Mouse (Mus musculus) thymus, postnatal 25 days (tissue): ENCODE data around the gene Kcnj9.

Experiments
- DNase-seq: peaks from one replicate; pipeline ENCODE4 v3.0.0; 2022

The Kcnj9 gene

GRCm38 (mm10) chr1:172329131-172329530 is at the start of gene Kcnj9:
Gene Kcnj9 (minus strand): TSS chr1:172329318.
- no peak for DNase-seq

- DNase-seq, result peak; percentile 43
Observed at GRCm38 (mm10) chr1:172376758-172377458, 47.8 kb upstream of the Kcnj9 start.

- peak; percentile 98 for DNase-seq
Observed at GRCm38 (mm10) chr1:172376198-172376667, 47.1 kb upstream of the Kcnj9 start, which contains the start of gene Pigm. Gene Pigm (plus strand): TSS chr1:172376546.

GRCm38 (mm10) chr1:172368768-172369418 is 39.8 kb upstream of the Kcnj9 start:
- DNase-seq, result peak; percentile 84

GRCm38 (mm10) chr1:172364684-172365083 is 35.6 kb upstream of the Kcnj9 start:
- DNase-seq, result peak; percentile 49

- DNase-seq, result no peak
Observed at GRCm38 (mm10) chr1:172358341-172358740, 29.2 kb upstream of the Kcnj9 start.

- DNase-seq, result peak; percentile 63
Observed at GRCm38 (mm10) chr1:172357550-172357949, 28.4 kb upstream of the Kcnj9 start.

GRCm38 (mm10) chr1:172355336-172355735 is 26.2 kb upstream of the Kcnj9 start:
- DNase-seq, result no peak

GRCm38 (mm10) chr1:172352453-172352852 is 23.3 kb upstream of the Kcnj9 start:
- DNase-seq, result no peak

GRCm38 (mm10) chr1:172352001-172352400 is 22.9 kb upstream of the Kcnj9 start:
- DNase-seq, result no peak

GRCm38 (mm10) chr1:172349916-172350812 is 21.0 kb upstream of the Kcnj9 start:
- DNase-seq, result no peak

- DNase-seq, result no peak
Observed at GRCm38 (mm10) chr1:172349504-172349903, 20.4 kb upstream of the Kcnj9 start.

- no peak for DNase-seq
Observed at GRCm38 (mm10) chr1:172347382-172347781, 18.3 kb upstream of the Kcnj9 start.

GRCm38 (mm10) chr1:172346707-172347106 is 17.6 kb upstream of the Kcnj9 start:
- no peak for DNase-seq

- no peak for DNase-seq
Observed at GRCm38 (mm10) chr1:172344820-172345219, 15.7 kb upstream of the Kcnj9 start.

GRCm38 (mm10) chr1:172343914-172344313 is 14.8 kb upstream of the Kcnj9 start:
- DNase-seq, result no peak

- no peak for DNase-seq
Observed at GRCm38 (mm10) chr1:172342729-172343128, 13.6 kb upstream of the Kcnj9 start.

- DNase-seq, result no peak
Observed at GRCm38 (mm10) chr1:172341386-172341785, 12.3 kb upstream of the Kcnj9 start.

- peak; percentile 78 for DNase-seq
Observed at GRCm38 (mm10) chr1:172340729-172341321, 11.7 kb upstream of the Kcnj9 start, which contains the start of gene Kcnj10. Gene Kcnj10 (plus strand): TSS chr1:172341210.

GRCm38 (mm10) chr1:172337411-172338185 is 8.5 kb upstream of the Kcnj9 start:
- no peak for DNase-seq

- DNase-seq, result no peak
Observed at GRCm38 (mm10) chr1:172335804-172336203, 6.7 kb upstream of the Kcnj9 start.

GRCm38 (mm10) chr1:172333512-172333911 is 4.4 kb upstream of the Kcnj9 start:
- DNase-seq, result no peak
